Mouse (Mus musculus) c-Kit-positive CD71-negative TER-119-negative erythroid progenitor cells, embryonic 14.5 days (primary cell): Measurements from ENCODE around the gene Lefty2.
"Not testable (repeated sequence)": the region's sequence is repeated elsewhere in the genome, so short reads cannot be mapped to it uniquely, and the experiment has no call there.

Experiments
- DNase-seq: peaks from one replicate; pipeline ENCODE4 v3.0.0-alpha.2; 2013; ENCODE audit warnings: low read depth

Gene Lefty2

DNA sequence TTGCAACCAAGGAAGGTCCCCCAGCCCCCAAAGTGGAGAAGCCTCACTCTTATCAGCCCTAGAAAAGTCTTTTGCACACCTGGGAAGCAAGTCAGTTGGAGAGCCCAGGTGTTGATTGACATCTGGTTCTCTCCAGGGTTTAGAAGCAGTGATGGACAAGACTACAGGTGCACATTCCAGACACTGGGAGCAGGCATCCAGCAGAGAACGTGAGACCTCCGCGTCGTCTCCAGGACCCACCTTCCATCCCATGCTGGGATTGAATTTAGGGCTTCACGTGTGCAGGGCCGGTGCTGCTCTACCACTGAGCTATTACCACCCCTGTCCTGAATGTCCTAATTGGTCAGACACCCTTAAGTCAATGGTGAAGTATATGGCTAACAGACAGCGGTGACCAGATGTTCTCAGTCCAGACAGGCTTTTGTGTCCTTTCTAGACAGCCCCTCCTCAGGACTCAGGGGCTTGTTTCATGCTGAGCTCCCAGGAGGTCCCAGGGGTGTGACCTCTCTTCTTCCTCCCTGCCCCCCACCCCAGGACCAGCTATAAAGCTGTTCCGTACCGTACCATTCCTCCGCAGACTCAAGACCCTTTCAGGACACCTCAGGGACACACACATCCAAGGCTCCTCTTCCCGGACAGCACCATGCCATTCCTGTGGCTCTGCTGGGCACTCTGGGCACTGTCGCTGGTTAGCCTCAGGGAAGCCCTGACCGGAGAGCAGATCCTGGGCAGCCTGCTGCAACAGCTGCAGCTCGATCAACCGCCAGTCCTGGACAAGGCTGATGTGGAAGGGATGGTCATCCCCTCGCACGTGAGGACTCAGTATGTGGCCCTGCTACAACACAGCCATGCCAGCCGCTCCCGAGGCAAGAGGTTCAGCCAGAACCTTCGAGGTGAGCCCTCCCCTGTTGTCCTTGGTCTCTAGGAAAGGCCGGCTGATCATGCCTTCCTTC, 41.8 kb downstream of the Lefty2 start, which contains the start of gene Lefty1:
TSS of gene Lefty1 (plus strand) at position 556 of the 953 bp plus-strand sequence.
- DNase-seq: no peak

DNA sequence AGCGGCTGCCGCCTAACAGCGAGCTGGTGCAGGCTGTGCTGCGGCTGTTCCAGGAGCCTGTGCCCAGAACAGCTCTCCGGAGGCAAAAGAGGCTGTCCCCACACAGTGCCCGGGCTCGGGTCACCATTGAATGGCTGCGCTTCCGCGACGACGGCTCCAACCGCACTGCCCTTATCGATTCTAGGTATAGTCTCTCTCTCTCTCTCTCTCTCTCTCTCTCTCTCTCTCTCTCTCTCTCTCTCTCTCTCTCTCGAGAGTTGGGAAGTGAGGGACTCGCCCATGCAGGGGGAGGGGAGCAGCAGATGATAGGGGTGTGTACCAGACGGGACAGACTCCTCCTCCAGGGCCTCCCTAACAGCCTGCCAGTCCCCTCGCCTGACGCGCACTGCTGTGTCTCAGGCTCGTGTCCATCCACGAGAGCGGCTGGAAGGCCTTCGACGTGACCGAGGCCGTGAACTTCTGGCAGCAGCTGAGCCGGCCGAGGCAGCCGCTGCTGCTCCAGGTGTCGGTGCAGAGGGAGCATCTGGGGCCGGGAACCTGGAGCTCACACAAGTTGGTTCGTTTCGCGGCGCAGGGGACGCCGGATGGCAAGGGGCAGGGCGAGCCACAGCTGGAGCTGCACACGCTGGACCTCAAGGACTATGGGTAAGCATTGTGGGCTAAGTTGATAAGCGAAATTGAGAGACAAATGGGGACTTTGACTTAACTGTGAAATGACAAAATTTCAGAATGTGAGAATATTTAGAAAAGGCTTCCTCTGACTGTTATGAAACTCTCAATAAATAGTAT, 43.9 kb downstream of the Lefty2 start:
- not testable (repeated sequence) for DNase-seq

DNA sequence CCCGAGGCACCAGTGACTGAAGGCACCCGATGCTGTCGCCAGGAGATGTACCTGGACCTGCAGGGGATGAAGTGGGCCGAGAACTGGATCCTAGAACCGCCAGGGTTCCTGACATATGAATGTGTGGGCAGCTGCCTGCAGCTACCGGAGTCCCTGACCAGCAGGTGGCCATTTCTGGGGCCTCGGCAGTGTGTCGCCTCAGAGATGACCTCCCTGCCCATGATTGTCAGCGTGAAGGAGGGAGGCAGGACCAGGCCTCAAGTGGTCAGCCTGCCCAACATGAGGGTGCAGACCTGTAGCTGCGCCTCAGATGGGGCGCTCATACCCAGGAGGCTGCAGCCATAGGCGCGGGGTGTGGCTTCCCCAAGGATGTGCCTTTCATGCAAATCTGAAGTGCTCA, 44.7 kb downstream of the Lefty2 start:
- DNase-seq: not testable (repeated sequence)

DNA sequence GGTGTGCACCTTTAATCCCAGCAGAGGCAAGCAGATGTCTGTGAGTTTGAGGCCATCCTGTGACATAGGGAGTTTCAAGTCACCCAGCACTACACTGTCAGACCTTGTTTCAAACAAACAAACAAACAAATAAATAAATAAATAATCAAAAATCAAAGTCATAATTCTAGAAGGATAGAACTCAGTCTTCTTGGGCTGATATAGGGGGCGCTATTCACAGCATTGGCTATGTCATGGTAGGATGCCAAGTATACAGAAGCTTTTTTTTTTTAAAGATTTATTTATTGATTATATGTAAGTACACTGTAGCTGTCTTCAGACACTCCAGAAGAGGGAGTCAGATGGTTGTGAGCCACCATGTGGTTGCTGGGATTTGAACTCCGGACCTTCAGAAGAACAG, 45.9 kb downstream of the Lefty2 start:
- not testable (repeated sequence) for DNase-seq

DNA sequence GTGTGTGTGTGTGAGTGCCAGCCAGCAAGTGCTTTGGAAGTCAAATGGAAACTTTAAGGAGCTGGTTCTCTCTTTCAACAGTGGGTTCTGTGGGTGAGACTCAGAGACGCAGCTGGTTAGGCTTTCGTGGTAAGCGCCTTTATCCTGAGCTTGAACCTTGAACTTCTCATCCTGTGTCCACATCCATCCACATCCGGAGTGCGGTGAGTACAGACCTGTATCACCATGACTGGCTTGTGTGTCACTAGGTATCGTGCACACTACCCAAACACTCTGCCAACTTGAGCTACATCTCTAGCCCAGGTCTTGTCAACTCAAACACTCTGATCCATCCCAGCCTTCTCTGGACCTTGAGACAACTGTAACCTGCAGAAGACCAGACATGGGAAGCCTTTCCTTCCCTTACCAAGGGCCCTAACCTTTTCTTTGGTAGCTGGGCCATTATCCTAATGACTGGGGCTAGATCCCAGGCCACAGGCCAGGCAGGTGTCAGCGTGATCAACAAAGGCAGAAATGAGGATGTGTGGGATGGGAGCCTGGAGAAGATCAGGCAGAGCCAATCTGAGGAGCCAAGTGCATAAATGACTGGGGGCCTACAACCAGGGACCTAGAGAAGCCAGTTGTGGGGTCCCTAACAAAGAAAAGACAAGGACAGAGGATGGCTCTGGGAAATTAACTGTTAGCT, 48.0 kb downstream of the Lefty2 start:
- no peak for DNase-seq

DNA sequence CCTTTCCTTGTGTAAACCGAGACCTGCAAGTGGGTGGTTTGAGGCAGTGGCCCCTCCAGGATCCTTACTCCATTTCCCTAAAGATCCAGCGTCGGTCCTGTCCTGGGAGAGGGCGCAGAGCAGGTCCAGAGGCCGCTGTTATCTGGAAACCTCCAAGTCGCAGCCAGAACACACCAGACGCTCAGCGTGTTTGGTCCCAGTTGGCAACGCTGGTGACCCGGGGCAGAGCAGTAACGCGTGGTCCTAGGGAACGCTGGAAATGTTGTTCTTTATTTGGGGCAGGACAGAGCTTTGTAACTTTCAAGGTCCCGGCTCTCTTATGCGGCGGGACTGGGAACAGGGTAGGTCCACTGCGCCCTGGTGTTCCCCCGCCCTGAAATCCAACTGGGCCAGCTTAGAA, 48.8 kb downstream of the Lefty2 start:
- no peak for DNase-seq

DNA sequence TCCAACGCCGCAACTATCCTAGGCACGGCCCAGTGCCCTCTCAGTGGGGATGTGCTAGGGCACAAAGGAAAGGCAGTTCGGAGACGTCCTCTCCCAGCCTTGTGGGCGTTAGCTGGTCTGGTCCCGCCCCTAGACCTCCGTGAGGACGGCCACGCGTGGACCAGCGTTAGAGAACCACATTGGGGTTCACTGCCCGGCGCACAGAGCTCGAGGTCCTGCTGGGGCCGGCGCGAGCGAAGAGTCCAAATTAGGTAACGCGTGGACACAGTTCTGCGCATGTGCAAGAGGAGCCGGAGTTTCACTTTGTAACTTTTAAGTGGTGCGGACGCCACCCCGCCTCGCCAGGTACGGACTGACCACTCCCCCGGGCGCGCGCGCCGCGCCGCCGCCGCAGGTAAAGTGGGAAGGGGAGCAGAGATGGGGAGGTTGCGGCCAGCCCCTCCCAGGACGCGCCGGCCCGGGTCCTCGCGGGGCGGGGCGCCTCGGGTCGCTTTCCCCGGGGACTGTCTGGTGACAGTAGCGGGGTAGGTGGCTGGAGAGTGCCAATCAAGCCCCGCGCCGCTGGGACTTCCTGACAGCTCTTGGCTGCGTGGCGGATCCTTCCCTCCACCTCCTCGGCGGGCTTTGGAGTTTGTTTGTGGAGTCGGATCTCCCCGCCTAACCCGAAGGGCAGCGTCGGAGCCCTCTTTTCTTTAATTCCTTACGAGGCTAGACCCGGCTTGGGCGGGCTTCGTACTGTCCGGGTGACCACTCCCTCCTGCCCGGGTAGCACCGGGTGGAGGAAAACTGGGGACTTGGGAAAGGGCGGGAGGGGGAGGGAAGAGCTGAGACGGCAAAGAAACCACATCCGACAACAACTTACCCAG, 49.5 kb downstream of the Lefty2 start, which contains the start of gene Tmem63a:
TSS of gene Tmem63a (plus strand) at position 179 of the 866 bp plus-strand sequence.
- DNase-seq: no peak

DNA sequence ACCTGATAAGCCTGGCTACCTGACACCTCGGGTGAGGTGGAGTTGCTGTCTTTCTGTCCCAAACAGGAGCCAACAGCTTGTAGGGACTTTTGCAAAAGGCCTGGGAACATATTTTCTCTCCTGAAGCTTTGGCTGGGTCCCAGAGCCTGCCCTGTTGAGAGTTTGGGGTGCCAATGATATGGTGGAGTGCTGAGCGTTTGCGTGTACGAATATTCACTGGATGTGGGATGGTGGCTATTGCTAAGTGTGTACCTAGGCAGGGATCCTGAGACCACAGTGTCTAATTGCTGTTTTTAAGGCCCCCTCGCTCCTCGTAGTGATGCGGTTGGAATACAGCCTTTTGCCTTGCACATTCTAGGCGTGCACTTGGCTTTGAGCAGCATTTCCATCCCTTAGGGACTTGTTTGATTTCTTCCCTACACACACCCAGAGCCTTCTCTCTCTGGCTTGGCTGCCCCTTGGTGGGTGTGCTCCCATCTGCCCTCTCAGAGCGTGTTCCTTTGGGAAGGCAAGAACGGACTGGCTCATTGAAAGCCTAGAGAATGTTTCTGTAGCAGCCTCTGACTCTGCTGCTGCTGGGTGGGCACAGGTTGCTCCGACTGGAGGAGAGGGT, 50.2 kb downstream of the Lefty2 start:
- DNase-seq: no peak

DNA sequence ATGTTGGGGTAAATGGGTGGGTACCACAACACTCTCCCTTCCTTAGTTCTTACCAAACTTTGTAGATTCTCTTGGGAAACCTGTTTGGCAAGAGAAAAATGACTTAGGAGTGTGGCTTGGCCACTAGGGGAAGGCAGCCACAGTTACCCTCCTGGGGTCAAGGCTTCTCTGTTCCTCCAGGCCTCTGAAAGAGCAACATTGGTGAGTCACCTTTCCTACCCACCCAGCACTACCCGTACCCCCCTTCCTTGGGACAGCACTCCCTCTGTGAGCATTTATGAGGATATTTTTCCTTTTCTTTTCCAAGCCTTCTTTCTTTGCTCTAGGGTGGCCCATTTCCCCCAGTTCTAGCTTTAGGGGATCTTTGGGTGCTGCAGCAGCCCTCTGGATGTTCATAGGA, 51.0 kb downstream of the Lefty2 start:
- no peak for DNase-seq

DNA sequence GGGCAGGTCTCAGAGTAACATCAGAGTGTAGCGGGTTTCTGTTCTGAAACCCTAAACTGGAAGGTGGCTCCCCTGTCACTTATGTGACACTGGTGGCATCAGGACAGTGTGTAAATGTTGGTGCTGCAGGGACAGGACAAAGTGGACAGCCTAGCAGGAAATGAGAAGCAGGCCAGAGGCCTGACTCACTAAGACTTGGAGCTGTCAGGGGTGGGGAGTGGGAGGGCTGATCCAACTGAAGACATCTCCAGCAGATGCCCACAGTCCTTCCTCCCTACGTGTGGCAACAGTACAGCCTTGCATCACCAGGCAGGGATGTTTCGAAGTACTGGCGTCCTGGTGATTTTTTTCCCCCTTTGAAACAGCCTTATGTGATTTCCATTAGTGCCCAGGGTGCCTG, 51.6 kb downstream of the Lefty2 start:
- DNase-seq: no peak

DNA sequence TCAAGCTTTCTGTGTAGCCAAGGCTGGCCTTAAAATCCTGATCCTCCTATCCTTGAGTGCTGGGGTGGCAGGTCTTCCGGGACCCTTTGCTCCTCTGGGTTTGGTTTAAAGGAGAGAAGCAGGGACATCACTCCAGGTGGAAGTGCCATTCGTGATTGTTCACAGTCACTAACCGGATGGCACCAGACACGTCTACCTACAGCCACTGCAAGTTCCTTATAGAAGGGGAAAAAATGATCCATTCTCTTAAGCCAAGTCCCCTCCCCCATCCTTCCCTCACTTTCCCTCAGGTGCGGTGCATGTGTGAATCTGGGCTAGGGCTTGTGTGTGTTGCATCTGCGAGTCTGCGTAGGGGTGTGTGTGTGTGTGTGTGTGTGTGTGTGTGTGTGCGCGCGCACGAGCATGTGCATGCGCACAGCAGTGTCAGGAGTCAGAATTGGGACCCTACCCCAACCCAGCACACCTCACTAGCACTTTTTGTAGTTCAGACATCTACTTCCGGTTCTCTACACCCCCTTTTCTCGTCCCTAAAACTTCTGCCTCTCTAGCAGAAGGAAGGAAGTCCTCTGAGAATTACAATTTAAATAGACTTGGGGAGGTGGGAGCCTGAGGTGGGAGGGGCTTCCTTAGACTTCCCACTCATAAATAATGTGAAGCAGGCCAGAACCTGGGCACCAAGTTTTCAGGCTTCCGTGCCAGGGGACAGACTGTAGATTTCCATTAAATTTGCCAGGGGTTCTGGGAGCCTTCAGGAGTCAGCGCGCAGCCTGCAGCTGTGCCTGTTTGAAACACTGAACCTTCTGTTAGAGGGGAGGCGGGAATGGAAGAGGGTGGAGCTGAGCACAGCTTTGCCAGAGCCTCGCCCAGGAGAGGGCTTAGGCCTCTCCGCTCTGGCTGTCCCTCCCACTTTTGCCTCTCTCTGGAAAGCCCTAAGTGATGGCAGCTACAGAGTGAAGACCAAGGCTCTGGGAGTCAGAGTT, 52.4 kb downstream of the Lefty2 start:
- DNase-seq: no peak

DNA sequence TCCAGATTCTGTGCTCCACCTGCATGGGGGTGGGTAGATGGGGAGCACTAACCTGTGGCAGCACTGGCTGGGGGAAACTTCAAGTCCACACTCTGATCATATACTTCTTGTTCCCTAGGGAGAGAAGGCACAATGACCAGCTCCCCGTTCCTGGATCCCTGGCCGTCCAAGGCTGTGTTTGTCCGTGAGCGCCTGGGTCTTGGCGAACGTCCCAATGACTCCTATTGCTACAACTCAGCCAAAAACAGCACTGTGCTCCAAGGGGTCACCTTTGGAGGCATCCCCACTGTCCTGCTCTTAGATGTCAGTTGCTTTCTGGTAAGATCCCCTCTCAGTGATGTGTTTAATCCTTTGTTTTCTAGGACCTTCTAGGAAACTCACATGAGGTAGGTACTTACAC, 53.5 kb downstream of the Lefty2 start:
- DNase-seq: no peak
